8 mouse cellular contexts compared by ENCODE assay signal in genomic region chr1:135259128-135259436, GRCm38 (mm10). TPM values are rescaled to one million over a fixed set of nuclear protein-coding genes. Genes with fewer than 3 reads are reported as not detected.
DNase-seq lines count a peak whose midpoint lies in the region; ATAC-seq and TF ChIP-seq lines count a peak whose summit lies in the region.

No protein-coding gene starts in this region.

- H3K79me2 ChIP-seq in myocyte (ENCODE audit: control insufficient read depth, insufficient read depth) = no peaks in the 10 kb centered on the region

- no peaks in the 10 kb centered on the region for H3K9me3 ChIP-seq in embryonic facial prominence, embryonic 15.5 days (replicated peaks)
- H3K9me3 ChIP-seq in heart, embryonic 10.5 days = no peaks in the 10 kb centered on the region
- no peaks in the 10 kb centered on the region for H3K9me3 ChIP-seq in kidney, embryonic 14.5 days (ENCODE audit: control insufficient read depth, low read length)
- no peaks in the 10 kb centered on the region for H3K9me3 ChIP-seq in stomach, embryonic 16.5 days (replicated peaks; ENCODE audit: control insufficient read depth, low read length)

- peak overlapping the region; percentile 4; the same call in 1 of the 2 replicates for H3K4me3 ChIP-seq in bone marrow macrophage, adult 2 months (ENCODE audit: insufficient read depth, low read length)
- peak overlapping the region; percentile 33 for H3K4me3 ChIP-seq in embryonic facial prominence, embryonic 15.5 days (replicated peaks)
- peak overlapping the region; percentile 51 for H3K4me3 ChIP-seq in heart, embryonic 10.5 days
- peak overlapping the region; percentile 34; the same call in 1 of the 2 replicates for H3K4me3 ChIP-seq in kidney, embryonic 14.5 days (ENCODE audit: low read length)
- no peak overlapping the region for H3K4me3 ChIP-seq in myocyte
- H3K4me3 ChIP-seq in stomach, embryonic 16.5 days (replicated peaks; ENCODE audit: low read length) = peak overlapping the region; percentile 40

- TF ChIP-seq POLR2A in bone marrow macrophage, adult 2 months (IDR thresholded peaks at IDR 0.05; ENCODE audit: borderline replicate concordance, low read depth, low read length) = no peak
- no peak for TF ChIP-seq POLR2A in myocyte (IDR thresholded peaks at IDR 0.05; ENCODE audit: insufficient read length, low read depth)

- peak; percentile 62; the same call in 1 of the 2 replicates for ATAC-seq in embryonic facial prominence, embryonic 15.5 days (ENCODE audit: insufficient number of reproducible peaks, low FRiP score, low TSS enrichment, low read depth)
- ATAC-seq in kidney, embryonic 14.5 days (ENCODE audit: low FRiP score, low TSS enrichment) = peak; percentile 75
- ATAC-seq in stomach, embryonic 16.5 days (ENCODE audit: insufficient read depth, low FRiP score) = peak; percentile 62; the same call in 1 of the 2 replicates

- no peak; the same call in 1 of the 2 replicates for TF ChIP-seq CTCF in bone marrow macrophage, adult 2 months (IDR thresholded peaks at IDR 0.05; ENCODE audit: low read depth, low read length)

- peak overlapping the region; percentile 57 for H3K4me2 ChIP-seq in embryonic facial prominence, embryonic 15.5 days (replicated peaks)
- peak overlapping the region; percentile 50 for H3K4me2 ChIP-seq in kidney, embryonic 14.5 days (replicated peaks; ENCODE audit: low read depth, low read length)
- peak overlapping the region; percentile 44 for H3K4me2 ChIP-seq in myocyte (ENCODE audit: low read depth)
- H3K4me2 ChIP-seq in stomach, embryonic 16.5 days (ENCODE audit: low read depth, low read length) = peak overlapping the region; percentile 58

- H3K27me3 ChIP-seq in embryonic facial prominence, embryonic 15.5 days = no peaks in the 10 kb centered on the region
- peaks cover 41% of the 10 kb centered on the region for H3K27me3 ChIP-seq in heart, embryonic 10.5 days (ENCODE audit: insufficient read depth, poor library complexity, severe bottlenecking)
- no peaks in the 10 kb centered on the region for H3K27me3 ChIP-seq in kidney, embryonic 14.5 days (ENCODE audit: control insufficient read depth, insufficient read depth, low read length)
- no peaks in the 10 kb centered on the region for H3K27me3 ChIP-seq in myocyte (ENCODE audit: control insufficient read depth, insufficient read depth, insufficient read length)
- H3K27me3 ChIP-seq in stomach, embryonic 16.5 days (ENCODE audit: control insufficient read depth, insufficient read depth, low read length) = no peaks in the 10 kb centered on the region

- no peak overlapping the region for H3K27ac ChIP-seq in bone marrow macrophage, adult 2 months (ENCODE audit: insufficient read depth, low read depth, low read length)
- peak overlapping the region; percentile 82 for H3K27ac ChIP-seq in embryonic facial prominence, embryonic 15.5 days (replicated peaks)
- H3K27ac ChIP-seq in heart, embryonic 10.5 days = peak overlapping the region; percentile 74
- peak overlapping the region; percentile 88 for H3K27ac ChIP-seq in kidney, embryonic 14.5 days (ENCODE audit: low read depth, low read length)
- H3K27ac ChIP-seq in stomach, embryonic 16.5 days (ENCODE audit: low read length) = peak overlapping the region; percentile 96

- WGBS in embryonic facial prominence, embryonic 15.5 days = 2% methylated on average over 10 of the region's 10 CpGs
- under 1% methylated on average over 10 of the region's 10 CpGs for whole genome bisulfite sequencing in heart, embryonic 10.5 days
- 2% methylated on average over 10 of the region's 10 CpGs for WGBS in kidney, embryonic 14.5 days
- under 1% methylated on average over 10 of the region's 10 CpGs for WGBS in stomach, embryonic 16.5 days

- H3K4me1 ChIP-seq in bone marrow macrophage, adult 2 months (ENCODE audit: control insufficient read depth, insufficient read depth, low read length) = no peaks in the 10 kb centered on the region
- H3K4me1 ChIP-seq in embryonic facial prominence, embryonic 15.5 days = peaks cover 25% of the 10 kb centered on the region
- H3K4me1 ChIP-seq in heart, embryonic 10.5 days = peaks cover 26% of the 10 kb centered on the region
- peaks cover 5% of the 10 kb centered on the region; the same call in 1 of the 2 replicates for H3K4me1 ChIP-seq in kidney, embryonic 14.5 days (ENCODE audit: control insufficient read depth, insufficient read depth, low read length)
- H3K4me1 ChIP-seq in stomach, embryonic 16.5 days (ENCODE audit: control insufficient read depth, insufficient read depth, low read length) = peaks cover 4% of the 10 kb centered on the region; the same call in 1 of the 2 replicates

- H3K9ac ChIP-seq in embryonic facial prominence, embryonic 15.5 days = peak overlapping the region; percentile 33; the same call in 1 of the 2 replicates
- H3K9ac ChIP-seq in kidney, embryonic 14.5 days (ENCODE audit: low read depth, low read length) = no peak overlapping the region; the same call in 1 of the 2 replicates
- peak overlapping the region; percentile 69 for H3K9ac ChIP-seq in stomach, embryonic 16.5 days (ENCODE audit: low read length)

- H3K36me3 ChIP-seq in embryonic facial prominence, embryonic 15.5 days = peaks cover 22% of the 10 kb centered on the region
- H3K36me3 ChIP-seq in heart, embryonic 10.5 days = peaks cover 25% of the 10 kb centered on the region
- H3K36me3 ChIP-seq in kidney, embryonic 14.5 days (ENCODE audit: control insufficient read depth, insufficient read depth, low read length) = peaks cover 14% of the 10 kb centered on the region; the same call in 1 of the 2 replicates
- no peaks in the 10 kb centered on the region for H3K36me3 ChIP-seq in myocyte (ENCODE audit: control insufficient read depth, insufficient read depth)
- H3K36me3 ChIP-seq in stomach, embryonic 16.5 days (ENCODE audit: control insufficient read depth, insufficient read depth, low read length) = 0 out of 2 replicates have a peak, but pooled peaks cover 12% of the 10 kb centered on the region

- peak; percentile 74 for DNase-seq in CD4-positive helper T cell, adult 2 months (ENCODE audit: low read depth, low spot score)
- peak; percentile 92 for DNase-seq in heart, embryonic 10.5 days (ENCODE audit: low spot score)
- peak; percentile 89 for DNase-seq in liver

- H3ac ChIP-seq in myocyte (ENCODE audit: control insufficient read depth, insufficient read length) = no peak overlapping the region

TF ChIP-seq in myocyte, 11 proteins besides CTCF, POLR2A, EP300 and RAD21:
- TF ChIP-seq TCF12 (IDR thresholded peaks at IDR 0.05; ENCODE audit: insufficient read depth, poor library complexity, severe bottlenecking) (no peak), POLR2AphosphoS2 (IDR thresholded peaks at IDR 0.05; ENCODE audit: insufficient read length, low read depth) (no peak), MYOD1 (IDR thresholded peaks at IDR 0.05; ENCODE audit: control insufficient read depth in 1 of 3, insufficient read length in 2 of 3, low read depth in 2 of 3) (no peak), CEBPB (IDR thresholded peaks at IDR 0.05; ENCODE audit: insufficient read depth, poor library complexity, severe bottlenecking) (no peak), E2F4 (IDR thresholded peaks at IDR 0.05; ENCODE audit: insufficient read depth) (no peak), USF1 (IDR thresholded peaks at IDR 0.05; ENCODE audit: low read depth) (no peak), REST (IDR thresholded peaks at IDR 0.05; ENCODE audit: insufficient read depth, insufficient read length) (no peak), SRF (IDR thresholded peaks at IDR 0.05; ENCODE audit: control insufficient read depth, insufficient read length, low read depth) (no peak), TCF3 (IDR thresholded peaks at IDR 0.05; ENCODE audit: insufficient read length, low read depth) (no peak), MAX (IDR thresholded peaks at IDR 0.05; ENCODE audit: low read depth) (no peak), MYOG (IDR thresholded peaks at IDR 0.05; ENCODE audit: control insufficient read depth in 1 of 3, insufficient read depth in 1 of 3, insufficient read length in 2 of 3, low read depth in 2 of 3) (no peak)

RNA-seq across cellular contexts. Expression of gene Elf3, which starts 0.7 kb away (rescaled TPM):
- polyA plus RNA-seq in bone marrow macrophage, adult 2 months (2012; ENCODE audit: insufficient read depth, insufficient read length, missing spikeins) = not detected in 2 replicates
- polyA plus RNA-seq in embryonic facial prominence, embryonic 15.5 days (2015; fragmentation: Nextera tagmentation; extraction: Ambion mirVana) = 26.8 and 30.2 TPM in 2 replicates
- 1.2 and 2.8 TPM in 2 replicates for polyA plus RNA-seq in heart, embryonic 10.5 days (2016; fragmentation: Nextera tagmentation; extraction: Ambion mirVana)
- polyA plus RNA-seq in kidney, embryonic 14.5 days (2014; fragmentation: Nextera tagmentation; extraction: Ambion mirVana) = 22.4 and 26.8 TPM in 2 replicates
- 0.10 TPM for polyA plus RNA-seq in myocyte (2012; fragmentation: generic; extraction: Trizol)
- 161 and 211 TPM in 2 replicates for polyA plus RNA-seq in stomach, embryonic 16.5 days (2015; fragmentation: Nextera tagmentation; extraction: Ambion mirVana)

RNA-seq across cellular contexts. Expression of gene Rnpep, which starts 24.8 kb away (rescaled TPM):
- 207 and 219 TPM in 2 replicates for polyA plus RNA-seq in bone marrow macrophage, adult 2 months (2012; ENCODE audit: insufficient read depth, insufficient read length, missing spikeins)
- 94.1 and 105 TPM in 2 replicates for polyA plus RNA-seq in embryonic facial prominence, embryonic 15.5 days (2015; fragmentation: Nextera tagmentation; extraction: Ambion mirVana)
- polyA plus RNA-seq in heart, embryonic 10.5 days (2016; fragmentation: Nextera tagmentation; extraction: Ambion mirVana) = 63.4 and 70.0 TPM in 2 replicates
- polyA plus RNA-seq in kidney, embryonic 14.5 days (2014; fragmentation: Nextera tagmentation; extraction: Ambion mirVana) = 66.6 and 86.8 TPM in 2 replicates
- polyA plus RNA-seq in myocyte (2012; fragmentation: generic; extraction: Trizol) = 23.2 TPM
- 129 and 131 TPM in 2 replicates for polyA plus RNA-seq in stomach, embryonic 16.5 days (2015; fragmentation: Nextera tagmentation; extraction: Ambion mirVana)

RNA-seq across cellular contexts. Expression of gene Timm17a, which starts 54.5 kb away (rescaled TPM):
- 40.7 and 43.0 TPM in 2 replicates for polyA plus RNA-seq in bone marrow macrophage, adult 2 months (2012; ENCODE audit: insufficient read depth, insufficient read length, missing spikeins)
- polyA plus RNA-seq in embryonic facial prominence, embryonic 15.5 days (2015; fragmentation: Nextera tagmentation; extraction: Ambion mirVana) = 188 and 196 TPM in 2 replicates
- polyA plus RNA-seq in heart, embryonic 10.5 days (2016; fragmentation: Nextera tagmentation; extraction: Ambion mirVana) = 336 and 388 TPM in 2 replicates
- 213 and 232 TPM in 2 replicates for polyA plus RNA-seq in kidney, embryonic 14.5 days (2014; fragmentation: Nextera tagmentation; extraction: Ambion mirVana)
- 172 TPM for polyA plus RNA-seq in myocyte (2012; fragmentation: generic; extraction: Trizol)
- 194 and 219 TPM in 2 replicates for polyA plus RNA-seq in stomach, embryonic 16.5 days (2015; fragmentation: Nextera tagmentation; extraction: Ambion mirVana)
